Mouse (Mus musculus) lung, embryonic 14.5 days (tissue): ENCODE data around the gene Olfr1393. TPM values are rescaled to one million over a fixed set of nuclear protein-coding genes. Genes with fewer than 3 reads are reported as not detected.

Experiments
- ATAC-seq: fragments of 200-750 bp; cut with Nextera tagmentation; 2 replicates; pipeline ENCODE4 v1.8.0; 2017; ENCODE audit warnings: mild to moderate bottlenecking, moderate TSS enrichment, moderate library complexity; ENCODE audit not compliant: insufficient read depth
- DNase-seq: peaks from one replicate; pipeline ENCODE4 v3.0.0-alpha.2; 2015
- H3K27ac ChIP-seq: fragments of 300-500 bp; sonication (generic); 2 replicates; pipeline ENCODE4 v1.5.1; 2014; ENCODE audit warnings: low read depth, mild to moderate bottlenecking, moderate library complexity
- H3K27me3 ChIP-seq: fragments of 300-500 bp; sonication (generic); 2 replicates; pipeline ENCODE4 v1.6.1; 2014; ENCODE audit warnings: low read length, control low read depth; ENCODE audit not compliant: insufficient read depth
- H3K36me3 ChIP-seq: fragments of 300-500 bp; sonication (generic); 2 replicates; pipeline ENCODE4 v1.6.1; 2014; ENCODE audit warnings: control low read depth; ENCODE audit not compliant: insufficient read depth
- H3K4me1 ChIP-seq: fragments of 300-500 bp; sonication (generic); 2 replicates; pipeline ENCODE4 v1.6.1; 2014; ENCODE audit warnings: antibody characterized with exemption, control low read depth; ENCODE audit not compliant: insufficient read depth
- H3K4me2 ChIP-seq: fragments of 300-500 bp; sonication (generic); 2 replicates; pipeline ENCODE4 v1.6.1; 2014; ENCODE audit warnings: mild to moderate bottlenecking
- H3K4me3 ChIP-seq: fragments of 300-500 bp; sonication (generic); 2 replicates; pipeline ENCODE4 v1.5.1; 2014; ENCODE audit warnings: low read depth, low read length
- H3K9ac ChIP-seq: fragments of 300-500 bp; sonication (generic); 2 replicates; pipeline ENCODE4 v1.6.1; 2014
- H3K9me3 ChIP-seq: fragments of 300-500 bp; sonication (generic); 2 replicates; pipeline ENCODE4 v1.6.1; 2016; ENCODE audit warnings: low read depth, low read length, control low read depth
- CTCF ChIP-seq: IDR thresholded peaks from 2 replicates; pipeline ENCODE4 v1.5.1; 2016; ENCODE audit warnings: antibody characterized with exemption, low read depth
- WGBS: fragments of 180-500 bp; shearing (Covaris S2); extraction: QIAGEN DNeasy Blood & Tissue Kit; methylation state at CpG from one replicate; pipeline ENCODE4 v1.1.7; 2014; 5-methylcytosine and 5-hydroxymethylcytosine counted together
- polyA plus RNA-seq: library from polyadenylated mRNA; unstranded; fragments of >200 nt; fragmentation: Nextera tagmentation; extraction: Ambion mirVana; gene quantifications from 2 replicates; pipeline ENCODE4 v1.2.1, GENCODE M21; 2014

The Olfr1393 gene
- polyA plus RNA-seq, 1 experiment from 2014 or later, result not detected

DNA sequence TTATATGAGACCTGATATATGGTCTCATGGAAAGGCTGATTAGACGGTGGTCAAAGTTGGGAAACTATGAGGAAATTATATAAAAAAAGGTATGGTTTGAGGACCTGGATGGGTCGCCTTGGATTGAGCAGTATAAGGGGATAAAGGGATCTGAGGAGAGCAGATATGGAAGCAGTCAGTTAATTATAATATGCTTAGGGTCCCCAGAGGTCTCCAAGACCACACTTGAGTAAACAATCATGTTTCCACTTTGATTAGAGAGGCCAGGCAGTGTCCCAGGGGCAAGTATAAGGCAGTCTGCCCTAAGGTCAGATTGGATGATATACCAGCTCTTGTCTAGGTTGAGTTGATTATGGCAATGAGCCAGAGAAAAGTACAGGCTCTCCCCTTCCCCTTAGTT is 44.3 kb downstream of the Olfr1393 start, which contains the start of gene Olfr1391:
Olfr1391 (plus strand) TSS at position 301 of the 400 bp plus-strand sequence.
- H3K4me1 ChIP-seq, result no peaks in the 10 kb centered on the region
- no peak within 1 kb of the TSS for H3K4me2 ChIP-seq
- TF ChIP-seq CTCF, result no peak
- H3K9me3 ChIP-seq, result no peaks in the 10 kb centered on the region
- DNase-seq, result no peak
- H3K36me3 ChIP-seq, result no peaks in the 10 kb centered on the region
- WGBS, result 64% methylated on average over 2 of the region's 2 CpGs
- H3K27me3 ChIP-seq, result no peaks in the 10 kb centered on the region
- H3K27ac ChIP-seq, result no peak within 1 kb of the TSS
- H3K9ac ChIP-seq, result no peak within 1 kb of the TSS
- no peak within 1 kb of the TSS for H3K4me3 ChIP-seq
- ATAC-seq, result no peak

- no peak for ATAC-seq
Observed at GRCm38 (mm10) chr11:49326726-49327125, 48.6 kb downstream of the Olfr1393 start.

DNA sequence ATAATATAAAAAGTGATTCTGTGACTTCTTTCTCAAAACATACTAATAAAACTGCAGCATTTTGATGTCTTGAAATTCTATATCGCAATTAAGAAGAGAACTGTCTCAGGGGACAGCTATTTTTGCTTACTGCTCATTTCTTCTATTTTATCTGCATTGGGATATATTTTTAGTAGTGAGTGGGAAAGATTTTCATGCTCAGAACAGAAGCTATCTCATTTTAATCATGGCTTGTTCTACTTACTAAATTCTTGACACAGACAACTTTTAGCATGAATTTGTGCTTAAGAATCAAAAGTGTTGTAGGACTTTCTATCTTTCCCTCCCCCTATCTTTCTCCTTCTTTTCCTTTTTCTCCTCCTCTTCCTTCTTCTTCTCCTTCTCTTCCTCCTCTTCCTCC is 51.6 kb downstream of the Olfr1393 start:
- no peak for TF ChIP-seq CTCF
- Histone ChIP-seq H3K4me2 (no peak overlapping the region), H3K9ac (no peak overlapping the region), H3K27ac (no peak overlapping the region), H3K27me3 (no peaks in the 10 kb centered on the region), H3K36me3 (no peaks in the 10 kb centered on the region), H3K4me1 (no peaks in the 10 kb centered on the region), H3K9me3 (no peaks in the 10 kb centered on the region), H3K4me3 (no peak overlapping the region)
- 73% methylated on average over 1 of the region's 1 CpGs for WGBS
- DNase-seq (no peak), ATAC-seq (no peak)

More at GRCm38 (mm10) chr11:49326726-49327125, 48.6 kb downstream of the Olfr1393 start:
- WGBS, result 76% methylated on average over 3 of the region's 3 CpGs
- no peaks in the 10 kb centered on the region for H3K4me1 ChIP-seq
- H3K4me2 ChIP-seq, result no peak overlapping the region
- H3K27me3 ChIP-seq, result no peaks in the 10 kb centered on the region
- H3K9me3 ChIP-seq, result no peaks in the 10 kb centered on the region
- H3K36me3 ChIP-seq, result no peaks in the 10 kb centered on the region
- TF ChIP-seq CTCF, result no peak
- H3K4me3 ChIP-seq, result no peak overlapping the region
- no peak for DNase-seq
- no peak overlapping the region for H3K9ac ChIP-seq
- H3K27ac ChIP-seq, result no peak overlapping the region

Other genes starting within 250 kb of the Olfr1393 start
- 0.38 and 0.79 TPM in 2 replicates for gene 9930111J21Rik2, start 227.1 kb upstream of the Olfr1393 start, polyA plus RNA-seq
- 0.09 and 0.16 TPM in 2 replicates for gene Tgtp2, start 214.1 kb upstream of the Olfr1393 start, polyA plus RNA-seq
- 1.2 and 1.8 TPM in 2 replicates for gene Ifi47, start 201.7 kb upstream of the Olfr1393 start, polyA plus RNA-seq
- gene Olfr1396, start 163.4 kb upstream of the Olfr1393 start, polyA plus RNA-seq, result not detected in 2 replicates
- gene Olfr1395, start 136.0 kb upstream of the Olfr1393 start, polyA plus RNA-seq, result not detected in 2 replicates
- gene Olfr1394, start 123.9 kb upstream of the Olfr1393 start, polyA plus RNA-seq, result not detected in 2 replicates
- gene Btnl9, start 91.1 kb upstream of the Olfr1393 start, polyA plus RNA-seq, result 0.89 and 1.1 TPM in 2 replicates
- gene Zfp62, start 75.0 kb upstream of the Olfr1393 start, polyA plus RNA-seq, result 42.0 and 42.8 TPM in 2 replicates
- 59.3 and 60.0 TPM in 2 replicates for gene Mgat1, start 34.1 kb upstream of the Olfr1393 start, polyA plus RNA-seq
- gene Olfr1392, start 7.0 kb downstream of the Olfr1393 start, polyA plus RNA-seq, result not detected in 2 replicates
- not detected in 2 replicates for gene Olfr10, start 26.4 kb downstream of the Olfr1393 start, polyA plus RNA-seq
- not detected in 2 replicates for gene Olfr1391, start 44.4 kb downstream of the Olfr1393 start, polyA plus RNA-seq
- gene Olfr1390, start 56.9 kb downstream of the Olfr1393 start, polyA plus RNA-seq, result not detected in 2 replicates
- gene Olfr1389, start 144.8 kb downstream of the Olfr1393 start, polyA plus RNA-seq, result not detected in 2 replicates
- 0.16 and 0.17 TPM in 2 replicates for gene Olfr1388, start 158.3 kb downstream of the Olfr1393 start, polyA plus RNA-seq
- not detected in 2 replicates for gene Olfr1387, start 177.0 kb downstream of the Olfr1393 start, polyA plus RNA-seq
- gene Olfr1386, start 186.7 kb downstream of the Olfr1393 start, polyA plus RNA-seq, result not detected in 2 replicates
- gene Olfr1385, start 210.8 kb downstream of the Olfr1393 start, polyA plus RNA-seq, result not detected in 2 replicates
- gene Olfr1384, start 228.4 kb downstream of the Olfr1393 start, polyA plus RNA-seq, result not detected in 2 replicates
- not detected in 2 replicates for gene Olfr1383, start 241.3 kb downstream of the Olfr1393 start, polyA plus RNA-seq
- not detected in 2 replicates for gene Olfr1382, start 249.9 kb downstream of the Olfr1393 start, polyA plus RNA-seq